In genomic region chr5:23889461-23889860, GRCm38 (mm10) we compare ENCODE assay signal across 21 mouse cellular contexts. TPM values are rescaled to one million over a fixed set of nuclear protein-coding genes. Genes with fewer than 3 reads are reported as not detected.
DNase-seq lines count a peak whose midpoint lies in the region; ATAC-seq lines count a peak whose summit lies in the region.
"Had no signal": no experiment of that assay in that cellular context is flagged by ENCODE, and none has a peak within 500 bp of the region (broad histone marks: within the 10 kb centered on the region; RNA-seq: fewer than 3 reads in every experiment).

No protein-coding gene starts in this region.

- ATAC-seq in heart, embryonic 12.5 days (ENCODE audit: insufficient number of reproducible peaks, low FRiP score): no peak
- ATAC-seq in megakaryocyte, adult 5-6 weeks (ENCODE audit: poor library complexity, severe bottlenecking): no peak
- 0 out of 2 replicates have a peak, but pooled peaks have one; percentile 59 for ATAC-seq in liver, embryonic 12.5 days
- no peak for ATAC-seq in activated CD4-positive, CD25-positive, alpha-beta regulatory T cell, adult 4 months
- ATAC-seq: inflammation-experienced regulatory T-cells, adult 6 months had no signal

- no peaks in the 10 kb centered on the region for H3K36me3 ChIP-seq in heart, embryonic 12.5 days
- peaks cover 5% of the 10 kb centered on the region for H3K36me3 ChIP-seq in megakaryocyte, embryonic 14.5 days (replicated peaks; ENCODE audit: low read length)
- no peaks in the 10 kb centered on the region for H3K36me3 ChIP-seq in liver, embryonic 12.5 days
- H3K36me3 ChIP-seq: embryonic facial prominence, embryonic 15.5 days; hindbrain, embryonic 12.5 days; liver, embryonic 15.5 days; neural tube, embryonic 15.5 days had no signal

- H3K9me3 ChIP-seq in heart, embryonic 12.5 days (replicated peaks): no peaks in the 10 kb centered on the region; the same call in 1 of the 2 replicates
- peaks cover 2% of the 10 kb centered on the region for H3K9me3 ChIP-seq in megakaryocyte, embryonic 14.5 days
- H3K9me3 ChIP-seq in liver, embryonic 12.5 days (replicated peaks): no peaks in the 10 kb centered on the region
- H3K9me3 ChIP-seq: embryonic facial prominence, embryonic 15.5 days; hindbrain, embryonic 12.5 days; liver, embryonic 15.5 days; neural tube, embryonic 15.5 days had no signal

- H3K4me1 ChIP-seq in heart, embryonic 12.5 days (replicated peaks): peaks cover 5% of the 10 kb centered on the region; the same call in 1 of the 2 replicates
- H3K4me1 ChIP-seq in megakaryocyte, embryonic 14.5 days: peaks cover 66% of the 10 kb centered on the region
- H3K4me1 ChIP-seq in liver, embryonic 12.5 days: peaks cover 19% of the 10 kb centered on the region
- H3K4me1 ChIP-seq: embryonic facial prominence, embryonic 15.5 days; hindbrain, embryonic 12.5 days; neural tube, embryonic 15.5 days had no signal

- no peak overlapping the region for H3K4me3 ChIP-seq in heart, embryonic 12.5 days
- peak overlapping the region; percentile 24 for H3K4me3 ChIP-seq in megakaryocyte, embryonic 14.5 days (replicated peaks)
- H3K4me3 ChIP-seq in liver, embryonic 12.5 days: no peak overlapping the region
- H3K4me3 ChIP-seq: embryonic facial prominence, embryonic 15.5 days; hindbrain, embryonic 12.5 days; liver, embryonic 15.5 days; neural tube, embryonic 15.5 days had no signal

- H3K9ac ChIP-seq in heart, embryonic 12.5 days: 0 out of 2 replicates have a peak overlapping the region, but pooled peaks have one; percentile 6
- H3K9ac ChIP-seq in liver, embryonic 12.5 days: no peak overlapping the region
- H3K9ac ChIP-seq: embryonic facial prominence, embryonic 15.5 days; hindbrain, embryonic 12.5 days; liver, embryonic 15.5 days; neural tube, embryonic 15.5 days had no signal

- 71% methylated on average over 4 of the region's 4 CpGs for WGBS in heart, embryonic 12.5 days
- 64% methylated on average over 4 of the region's 4 CpGs for WGBS in liver, embryonic 12.5 days (ENCODE audit: insufficient replicate concordance)

- no peak overlapping the region for H3K27ac ChIP-seq in heart, embryonic 12.5 days (ENCODE audit: poor library complexity, severe bottlenecking)
- no peak overlapping the region for H3K27ac ChIP-seq in liver, embryonic 12.5 days
- H3K27ac ChIP-seq: embryonic facial prominence, embryonic 15.5 days; hindbrain, embryonic 12.5 days; liver, embryonic 15.5 days; neural tube, embryonic 15.5 days had no signal

- peaks cover 3% of the 10 kb centered on the region; the same call in 1 of the 2 replicates for H3K27me3 ChIP-seq in heart, embryonic 12.5 days (replicated peaks)
- no peaks in the 10 kb centered on the region for H3K27me3 ChIP-seq in megakaryocyte, embryonic 14.5 days (replicated peaks)
- H3K27me3 ChIP-seq in liver, embryonic 12.5 days (replicated peaks): 0 out of 2 replicates have a peak, but pooled peaks cover 7% of the 10 kb centered on the region
- H3K27me3 ChIP-seq: embryonic facial prominence, embryonic 15.5 days; hindbrain, embryonic 12.5 days; neural tube, embryonic 15.5 days had no signal

- DNase-seq in heart, postnatal 4 days: no peak
- no peak for DNase-seq in Muller cell, postnatal 12 days (ENCODE audit: inconsistent ontology term)
- DNase-seq: adrenal gland, postnatal 36 days; B cell, adult 2 months; cerebellum, adult 11-12 months; cerebellum, postnatal 36 days; heart, postnatal 10 days; kidney, adult 9 months; kidney, postnatal 4 days; lung, postnatal 14 days; midbrain, embryonic 14.5 days had no signal

- no peak overlapping the region for H3K4me2 ChIP-seq in heart, embryonic 12.5 days
- no peak overlapping the region for H3K4me2 ChIP-seq in liver, embryonic 12.5 days
- H3K4me2 ChIP-seq: embryonic facial prominence, embryonic 15.5 days; hindbrain, embryonic 12.5 days; liver, embryonic 15.5 days; neural tube, embryonic 15.5 days had no signal

RNA-seq across cellular contexts. Expression of gene Tomm7, which starts 45.5 kb away (rescaled TPM):
- 96.3 and 96.9 TPM in 2 replicates for polyA plus RNA-seq in heart, embryonic 12.5 days (2016; fragmentation: Nextera tagmentation; extraction: Ambion mirVana)
- 10 to 100 TPM; 85.6 to 96.9 TPM for total RNA-seq in heart, postnatal 4 days (2021)
- 1.6 and 14.7 TPM in 2 replicates for polyA plus RNA-seq in megakaryocyte, embryonic 14.5 days (2012; ENCODE audit: insufficient read depth, low replicate concordance)
- total RNA-seq in megakaryocyte, adult 5-6 weeks (2015): 64.6 and 69.8 TPM in 2 replicates
- total RNA-seq in megakaryocyte, adult 5-6 weeks (2017): 165 and 188 TPM in 2 replicates
- 99.0 and 101 TPM in 2 replicates for polyA plus RNA-seq in liver, embryonic 12.5 days (2016; fragmentation: Nextera tagmentation; extraction: Ambion mirVana)
- 100 to 1,000 TPM in 1 of 2 experiments, 10 to 100 TPM in 1; 78.4 to 114 TPM for polyA plus RNA-seq in activated CD4-positive, CD25-positive, alpha-beta regulatory T cell, adult 4 months (2017; shearing (Covaris generic))
